8 mouse cellular contexts compared by ENCODE assay signal in genomic region chr2:33370777-33371647, GRCm38 (mm10). TPM values are rescaled to one million over a fixed set of nuclear protein-coding genes. Genes with fewer than 3 reads are reported as not detected.
DNase-seq lines count a peak whose midpoint lies in the region; ATAC-seq lines count a peak whose summit lies in the region.

Gene Ralgps1, minus strand, starts transcription at chr2:33371486.

- peak; percentile 67 for DNase-seq in c-Kit-negative CD71-positive TER-119-positive erythroid progenitor cells, embryonic 14.5 days (ENCODE audit: low read depth, low spot score)
- peak; percentile 80 for DNase-seq in fibroblast of lung, adult 2 months (ENCODE audit: low read depth)
- DNase-seq in kidney, postnatal 14 days = peak; percentile 99
- DNase-seq in liver, embryonic 13.5 days = peak; percentile 92
- DNase-seq in neural tube, embryonic 10.5 days (ENCODE audit: extremely low spot score, low spot score) = peak; percentile 94

- WGBS in heart, embryonic 14.5 days = under 1% methylated on average over 46 of the region's 74 CpGs
- WGBS in liver, embryonic 13.5 days (ENCODE audit: insufficient replicate concordance) = 1% methylated on average over 59 of the region's 74 CpGs
- 0% methylated on average over 48 of the region's 74 CpGs for WGBS in stomach, embryonic 16.5 days

- H3K4me3 ChIP-seq in heart, embryonic 14.5 days (ENCODE audit: control insufficient read depth in 1 of 2, insufficient read depth in 1 of 2, low read depth in 1 of 2, low read length in 2 of 2) = peak within 1 kb of the TSS; percentile 66 to 67
- H3K4me3 ChIP-seq in liver, embryonic 13.5 days (replicated peaks) = peak within 1 kb of the TSS; percentile 69
- peak within 1 kb of the TSS; percentile 81 for H3K4me3 ChIP-seq in stomach, embryonic 16.5 days (replicated peaks; ENCODE audit: low read length)

- 0 out of 4 replicates have a peak, but pooled peaks cover 0 to 3% of the 10 kb centered on the region in 2 experiments for H3K4me1 ChIP-seq in heart, embryonic 14.5 days (ENCODE audit: control insufficient read depth in 2 of 2, insufficient read depth in 2 of 2, low read length in 2 of 2)
- H3K4me1 ChIP-seq in liver, embryonic 13.5 days (replicated peaks) = peaks cover 14% of the 10 kb centered on the region
- peaks cover 12% of the 10 kb centered on the region for H3K4me1 ChIP-seq in stomach, embryonic 16.5 days (ENCODE audit: control insufficient read depth, insufficient read depth, low read length)

- H3K36me3 ChIP-seq in heart, embryonic 14.5 days (ENCODE audit: control insufficient read depth, insufficient read depth, low read length) = no peaks in the 10 kb centered on the region
- no peaks in the 10 kb centered on the region for H3K36me3 ChIP-seq in liver, embryonic 13.5 days
- no peaks in the 10 kb centered on the region for H3K36me3 ChIP-seq in stomach, embryonic 16.5 days (ENCODE audit: control insufficient read depth, insufficient read depth, low read length)

- H3K9ac ChIP-seq in heart, embryonic 14.5 days (ENCODE audit: low read length) = peak within 1 kb of the TSS; percentile 78
- H3K9ac ChIP-seq in liver, embryonic 13.5 days = peak within 1 kb of the TSS; percentile 69
- peak within 1 kb of the TSS; percentile 80 for H3K9ac ChIP-seq in stomach, embryonic 16.5 days (ENCODE audit: low read length)

- peak within 1 kb of the TSS; percentile 86 to 93 for H3K27ac ChIP-seq in heart, embryonic 14.5 days (replicated peaks in 1 of 2; ENCODE audit: control insufficient read depth in 1 of 2, insufficient read depth in 1 of 2, low read depth in 2 of 2, low read length in 2 of 2)
- peak within 1 kb of the TSS; percentile 80 for H3K27ac ChIP-seq in liver, embryonic 13.5 days
- peak within 1 kb of the TSS; percentile 96 for H3K27ac ChIP-seq in stomach, embryonic 16.5 days (ENCODE audit: low read length)

- H3K9me3 ChIP-seq in heart, embryonic 14.5 days (ENCODE audit: control insufficient read depth, low read length) = no peaks in the 10 kb centered on the region
- no peaks in the 10 kb centered on the region for H3K9me3 ChIP-seq in liver, embryonic 13.5 days (replicated peaks)
- no peaks in the 10 kb centered on the region for H3K9me3 ChIP-seq in stomach, embryonic 16.5 days (replicated peaks; ENCODE audit: control insufficient read depth, low read length)

- no peaks in the 10 kb centered on the region for H3K27me3 ChIP-seq in heart, embryonic 14.5 days (ENCODE audit: control insufficient read depth, insufficient read depth, low read length)
- 0 out of 2 replicates have a peak, but pooled peaks cover 2% of the 10 kb centered on the region for H3K27me3 ChIP-seq in liver, embryonic 13.5 days
- H3K27me3 ChIP-seq in stomach, embryonic 16.5 days (ENCODE audit: control insufficient read depth, insufficient read depth, low read length) = no peaks in the 10 kb centered on the region

- peak; percentile 99 for ATAC-seq in CD4-positive, CD25-positive, alpha-beta regulatory T cell, adult 4 months
- ATAC-seq in heart, embryonic 14.5 days (ENCODE audit: insufficient number of reproducible peaks, insufficient read depth, low FRiP score, low read depth) = peak; percentile 99
- peak; percentile 97 for ATAC-seq in liver, embryonic 13.5 days (ENCODE audit: low read depth)
- peak; percentile 97 for ATAC-seq in stomach, embryonic 16.5 days (ENCODE audit: insufficient read depth, low FRiP score)

- peak within 1 kb of the TSS; percentile 76 for H3K4me2 ChIP-seq in heart, embryonic 14.5 days (ENCODE audit: low read length)
- H3K4me2 ChIP-seq in liver, embryonic 13.5 days = peak within 1 kb of the TSS; percentile 85
- H3K4me2 ChIP-seq in stomach, embryonic 16.5 days (ENCODE audit: low read depth, low read length) = peak within 1 kb of the TSS; percentile 68

RNA-seq across cellular contexts. Expression of gene Ralgps1, which starts in this region (rescaled TPM):
- 10 to 100 TPM in 1 of 2 experiments, 1 to 10 TPM in 1; 7.2 to 14.4 TPM for polyA plus RNA-seq in CD4-positive, CD25-positive, alpha-beta regulatory T cell, adult 4 months (2017; shearing (Covaris generic))
- 6.7 and 7.5 TPM in 2 replicates for polyA plus RNA-seq in heart, embryonic 14.5 days (2014; fragmentation: Nextera tagmentation; extraction: Ambion mirVana)
- polyA plus RNA-seq in liver, embryonic 13.5 days (2015; fragmentation: Nextera tagmentation; extraction: Ambion mirVana) = 0.63 TPM in 2 replicates
- polyA plus RNA-seq in stomach, embryonic 16.5 days (2015; fragmentation: Nextera tagmentation; extraction: Ambion mirVana) = 7.9 and 8.0 TPM in 2 replicates

Comparison
In these comparisons a context has a peak if more than half of its experiments do, and no peak if none do; other contexts are left out.
1. Peak in every context shown above with its lines: DNase-seq, ATAC-seq, H3K4me3 ChIP-seq and H3K27ac ChIP-seq.
2. Peak in DNase-seq, ATAC-seq, H3K4me3 ChIP-seq, H3K27ac ChIP-seq, H3K9ac ChIP-seq and H3K4me2 ChIP-seq in liver, embryonic 13.5 days; RNA of the gene not detected or under 1 TPM.